Mouse (Mus musculus) kidney, postnatal 4 days (tissue): ENCODE data around the gene Bcl2l2.

Experiments used
- DNase-seq, 2 experiments: peaks; one replicate each; pipeline ENCODE4 v3.0.0; 2021; ENCODE audit warnings: mixed read lengths in 2 of 2

The Bcl2l2 gene

GRCm38 (mm10) chr14:54883154-54884021 lies at the start of gene Bcl2l2, which contains the start of gene Gm20521:
Gene Bcl2l2 (plus strand): TSS chr14:54883377.
Gene Gm20521 (plus strand): TSS chr14:54883441.
- DNase-seq = peak; percentile 93 to 96

- DNase-seq = peak in 1 of 2 experiments; percentile 25
Measured at GRCm38 (mm10) chr14:54843461-54843860, 39.7 kb upstream of the Bcl2l2 start.

GRCm38 (mm10) chr14:54855726-54856125 lies 27.5 kb upstream of the Bcl2l2 start:
- no peak for DNase-seq

GRCm38 (mm10) chr14:54856703-54857102 lies 26.5 kb upstream of the Bcl2l2 start:
- no peak for DNase-seq

GRCm38 (mm10) chr14:54857891-54858290 lies 25.3 kb upstream of the Bcl2l2 start:
- DNase-seq = no peak

- DNase-seq = peak; percentile 81 to 82
Measured at GRCm38 (mm10) chr14:54860511-54860910, 22.7 kb upstream of the Bcl2l2 start.

- peak; percentile 95 to 98 for DNase-seq
Measured at GRCm38 (mm10) chr14:54863501-54864312, 19.5 kb upstream of the Bcl2l2 start.

GRCm38 (mm10) chr14:54864313-54865036 lies 18.7 kb upstream of the Bcl2l2 start:
- no peak for DNase-seq

- no peak for DNase-seq
Measured at GRCm38 (mm10) chr14:54865626-54866025, 17.6 kb upstream of the Bcl2l2 start.

GRCm38 (mm10) chr14:54866268-54866667 lies 16.9 kb upstream of the Bcl2l2 start:
- no peak for DNase-seq

GRCm38 (mm10) chr14:54866936-54867335 lies 16.2 kb upstream of the Bcl2l2 start:
- DNase-seq = peak; percentile 42 to 58

- no peak for DNase-seq
Measured at GRCm38 (mm10) chr14:54868026-54868425, 15.2 kb upstream of the Bcl2l2 start.

GRCm38 (mm10) chr14:54870861-54871260 lies 12.3 kb upstream of the Bcl2l2 start, which contains the start of gene Homez:
Gene Homez (minus strand): TSS chr14:54870961.
- DNase-seq = no peak

GRCm38 (mm10) chr14:54874165-54874564 lies 9.0 kb upstream of the Bcl2l2 start:
- DNase-seq = no peak

GRCm38 (mm10) chr14:54875844-54876538 lies 7.2 kb upstream of the Bcl2l2 start:
- no peak for DNase-seq

GRCm38 (mm10) chr14:54876539-54877047 lies 6.6 kb upstream of the Bcl2l2 start:
- DNase-seq = peak; percentile 90 to 95

- peak; percentile 73 to 83 for DNase-seq
Measured at GRCm38 (mm10) chr14:54877048-54877715, 6.0 kb upstream of the Bcl2l2 start, which contains the start of gene Ppp1r3e. Gene Ppp1r3e (minus strand): TSS chr14:54877550.

GRCm38 (mm10) chr14:54884022-54884712 lies 990 bp downstream of the Bcl2l2 start:
- DNase-seq = peak; percentile 28 to 42

GRCm38 (mm10) chr14:54885309-54885708 lies 2.1 kb downstream of the Bcl2l2 start:
- DNase-seq = no peak

GRCm38 (mm10) chr14:54892200-54892599 lies 9.0 kb downstream of the Bcl2l2 start, which contains the start of gene Pabpn1:
Gene Pabpn1 (plus strand): TSS chr14:54892500.
- no peak for DNase-seq
